Mouse (Mus musculus) lung, adult 10 weeks (tissue): ENCODE measurements around the gene Naa16. TPM values are rescaled to one million over a fixed set of nuclear protein-coding genes. Genes with fewer than 3 reads are reported as not detected.

Experiments
- polyA plus RNA-seq: library from polyadenylated mRNA; stranded (reverse); fragments of 350-450 nt; fragmentation: Illumina TruSeq; extraction: RNeasy Lipid Tissue Mini Kit (QIAGEN cat#74804); gene quantifications from one replicate; pipeline ENCODE4 v1.2.3, GENCODE M21; 2014; ENCODE audit warnings: low read depth, low replicate concordance; ENCODE audit not compliant: insufficient read depth

Naa16 gene
- polyA plus RNA-seq = 14.7 TPM

GRCm38 (mm10) chr14:79390265-79390926 is at the start of gene Naa16:
Gene Naa16, minus strand, starts transcription at chr14:79390778.

GRCm38 (mm10) chr14:79425979-79426729 is 35.6 kb upstream of the Naa16 start, which contains the start of gene Kbtbd7:
Gene Kbtbd7, plus strand, starts transcription at chr14:79426511.

GRCm38 (mm10) chr14:79397321-79398122 is 6.9 kb upstream of the Naa16 start, which contains the start of gene Mtrf1:
Gene Mtrf1, plus strand, starts transcription at chr14:79397772.

GRCm38 (mm10) chr14:79301466-79301875 is 89.1 kb downstream of the Naa16 start, which contains the start of gene Rgcc:
Gene Rgcc, minus strand, starts transcription at chr14:79301645.

Other genes with a start within 250 kb of the Naa16 start
- not detected for gene Zfp957, start 143.4 kb downstream of the Naa16 start, polyA plus RNA-seq
- 212 TPM for gene Rgcc, start 89.1 kb downstream of the Naa16 start, polyA plus RNA-seq
- gene Mtrf1, start 7.0 kb upstream of the Naa16 start, polyA plus RNA-seq = 4.5 TPM
- gene Kbtbd7, start 35.7 kb upstream of the Naa16 start, polyA plus RNA-seq = 5.2 TPM
- gene Kbtbd6, start 61.1 kb upstream of the Naa16 start, polyA plus RNA-seq = 0.08 TPM
- 21.8 TPM for gene Elf1, start 90.4 kb upstream of the Naa16 start, polyA plus RNA-seq
- gene Wbp4, start 90.7 kb upstream of the Naa16 start, polyA plus RNA-seq = 17.2 TPM
- 87.4 TPM for gene Sugt1, start 196.9 kb upstream of the Naa16 start, polyA plus RNA-seq